Comparison of ENCODE assay signal across 14 mouse cellular contexts in the genomic region with DNA sequence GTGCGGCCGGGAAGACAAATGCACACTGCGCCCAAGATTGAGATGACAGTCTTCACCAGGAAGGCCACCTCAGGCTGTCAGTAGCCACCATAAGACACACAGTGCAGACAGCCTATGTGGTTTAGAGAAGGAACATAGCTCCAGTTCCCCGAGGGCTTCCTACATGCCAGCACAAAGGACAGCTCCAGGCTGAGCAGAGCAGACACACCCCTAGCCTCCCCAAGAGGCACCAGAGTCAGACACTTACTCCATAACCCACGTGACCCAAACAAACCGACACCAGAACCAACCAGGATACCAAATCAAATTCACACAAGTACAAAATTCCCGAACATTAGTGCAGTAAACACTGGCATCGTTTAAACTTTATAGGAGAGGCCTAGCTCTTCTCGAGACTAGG. TPM values are rescaled to one million over a fixed set of nuclear protein-coding genes. Genes with fewer than 3 reads are reported as not detected.
DNase-seq lines count a peak whose midpoint lies in the region; ATAC-seq and TF ChIP-seq lines count a peak whose summit lies in the region.
"Had no signal": no experiment of that assay in that cellular context is flagged by ENCODE, and none has a peak within 500 bp of the region (broad histone marks: within the 10 kb centered on the region; RNA-seq: fewer than 3 reads in every experiment).

No protein-coding gene starts in this region.

- no peaks in the 10 kb centered on the region for H3K27me3 ChIP-seq in hindbrain, embryonic 12.5 days
- H3K27me3 ChIP-seq in hindbrain, embryonic 10.5 days (ENCODE audit: insufficient read depth, poor library complexity, severe bottlenecking) = no peaks in the 10 kb centered on the region
- H3K27me3 ChIP-seq in embryonic facial prominence, embryonic 13.5 days = no peaks in the 10 kb centered on the region
- H3K27me3 ChIP-seq in lung, postnatal 0 days (replicated peaks; ENCODE audit: insufficient read depth, low read length) = no peaks in the 10 kb centered on the region
- H3K27me3 ChIP-seq: limb, embryonic 15.5 days had no signal

- H3K36me3 ChIP-seq in hindbrain, embryonic 12.5 days = peaks cover 37% of the 10 kb centered on the region
- H3K36me3 ChIP-seq in hindbrain, embryonic 10.5 days = peaks cover 53% of the 10 kb centered on the region
- peaks cover 38% of the 10 kb centered on the region for H3K36me3 ChIP-seq in embryonic facial prominence, embryonic 13.5 days
- peaks cover 11% of the 10 kb centered on the region for H3K36me3 ChIP-seq in lung, postnatal 0 days (ENCODE audit: insufficient read depth, low read length)

- WGBS in hindbrain, embryonic 12.5 days = 90% methylated on average over 9 of the region's 9 CpGs
- WGBS in hindbrain, embryonic 10.5 days = 90% methylated on average over 9 of the region's 9 CpGs
- WGBS in embryonic facial prominence, embryonic 13.5 days = 78% methylated on average over 9 of the region's 9 CpGs
- 73% methylated on average over 9 of the region's 9 CpGs for WGBS in lung, postnatal 0 days

- H3K4me1 ChIP-seq in hindbrain, embryonic 12.5 days = peaks cover 60% of the 10 kb centered on the region
- peaks cover 73% of the 10 kb centered on the region for H3K4me1 ChIP-seq in hindbrain, embryonic 10.5 days (replicated peaks)
- H3K4me1 ChIP-seq in embryonic facial prominence, embryonic 13.5 days = peaks cover 53% of the 10 kb centered on the region
- H3K4me1 ChIP-seq in lung, postnatal 0 days (ENCODE audit: insufficient read depth, low read depth, low read length) = peaks cover 22% of the 10 kb centered on the region

- no peak overlapping the region for H3K4me2 ChIP-seq in hindbrain, embryonic 12.5 days (replicated peaks)
- H3K4me2 ChIP-seq in embryonic facial prominence, embryonic 13.5 days = no peak overlapping the region
- H3K4me2 ChIP-seq in lung, postnatal 0 days (replicated peaks; ENCODE audit: low read depth, low read length) = no peak overlapping the region
- H3K4me2 ChIP-seq: limb, embryonic 15.5 days had no signal

- no peak for TF ChIP-seq EP300 in lung, postnatal 0 days (IDR thresholded peaks at IDR 0.05)

- H3K9ac ChIP-seq in hindbrain, embryonic 12.5 days = 0 out of 2 replicates have a peak overlapping the region, but pooled peaks have one; percentile 18
- H3K9ac ChIP-seq in embryonic facial prominence, embryonic 13.5 days = 0 out of 2 replicates have a peak overlapping the region, but pooled peaks have one; percentile 22
- H3K9ac ChIP-seq in lung, postnatal 0 days (replicated peaks; ENCODE audit: low read depth) = no peak overlapping the region; the same call in 1 of the 2 replicates
- H3K9ac ChIP-seq: limb, embryonic 15.5 days had no signal

- DNase-seq in cerebellum, adult 9-11 months = peak; percentile 30
- no peak for DNase-seq in cerebellum, postnatal 14 days
- no peak for DNase-seq in hindbrain, embryonic 10.5 days (ENCODE audit: low spot score)
- peak; percentile 30 for DNase-seq in 3T3-L1 (ENCODE audit: low read depth, low spot score)
- DNase-seq in left cerebral cortex, adult 8-10 months (ENCODE audit: low spot score in 2 of 2) = no peak
- DNase-seq in lung, postnatal 0 days (ENCODE audit: low spot score) = no peak
- DNase-seq: cerebellum, postnatal 36 days; kidney, postnatal 36 days; layer of hippocampus, postnatal 36 days; lung, postnatal 4 days; thymus, postnatal 25 days had no signal

- H3K9me3 ChIP-seq in hindbrain, embryonic 12.5 days (replicated peaks) = no peaks in the 10 kb centered on the region
- H3K9me3 ChIP-seq in hindbrain, embryonic 10.5 days = no peaks in the 10 kb centered on the region
- no peaks in the 10 kb centered on the region for H3K9me3 ChIP-seq in embryonic facial prominence, embryonic 13.5 days
- no peaks in the 10 kb centered on the region for H3K9me3 ChIP-seq in lung, postnatal 0 days (ENCODE audit: low read length)
- H3K9me3 ChIP-seq: limb, embryonic 15.5 days had no signal

- H3K27ac ChIP-seq in hindbrain, embryonic 12.5 days = no peak overlapping the region
- no peak overlapping the region for H3K27ac ChIP-seq in hindbrain, embryonic 10.5 days
- no peak overlapping the region for H3K27ac ChIP-seq in embryonic facial prominence, embryonic 13.5 days
- no peak overlapping the region for H3K27ac ChIP-seq in lung, postnatal 0 days (ENCODE audit: low read length)
- H3K27ac ChIP-seq: limb, embryonic 15.5 days had no signal

- H3K4me3 ChIP-seq in hindbrain, embryonic 12.5 days = no peak overlapping the region
- no peak overlapping the region for H3K4me3 ChIP-seq in hindbrain, embryonic 10.5 days
- no peak overlapping the region for H3K4me3 ChIP-seq in embryonic facial prominence, embryonic 13.5 days
- H3K4me3 ChIP-seq in lung, postnatal 0 days (ENCODE audit: low read depth, low read length) = no peak overlapping the region
- H3K4me3 ChIP-seq: limb, embryonic 15.5 days had no signal

- no peak for TF ChIP-seq CTCF in lung, postnatal 0 days (IDR thresholded peaks at IDR 0.05)

- no peak for ATAC-seq in hindbrain, embryonic 12.5 days (ENCODE audit: low FRiP score)
- ATAC-seq in embryonic facial prominence, embryonic 13.5 days (ENCODE audit: insufficient number of reproducible peaks, insufficient read depth, low FRiP score, low TSS enrichment, low read depth) = no peak
- no peak for ATAC-seq in lung, postnatal 0 days

RNA-seq across cellular contexts. Expression of gene Rbm15b, which starts 2.1 kb away (rescaled TPM):
- polyA plus RNA-seq in hindbrain, embryonic 12.5 days (2016; fragmentation: Nextera tagmentation; extraction: Ambion mirVana) = 30.1 and 33.0 TPM in 2 replicates
- polyA plus RNA-seq in hindbrain, embryonic 10.5 days (2016; fragmentation: Nextera tagmentation; extraction: Ambion mirVana) = 17.1 and 23.8 TPM in 2 replicates
- 10.5 and 13.4 TPM in 2 replicates for polyA plus RNA-seq in embryonic facial prominence, embryonic 13.5 days (2015; fragmentation: Nextera tagmentation; extraction: Ambion mirVana)
- total RNA-seq in left cerebral cortex, adult 8-10 months (2022) = 10 to 100 TPM; 51.6 to 56.5 (median 52.8) TPM
- polyA plus RNA-seq in lung, postnatal 0 days (2015; fragmentation: Nextera tagmentation; extraction: Ambion mirVana) = 4.5 and 5.2 TPM in 2 replicates

RNA-seq across cellular contexts. Expression of gene Manf, which starts 2.5 kb away (rescaled TPM):
- polyA plus RNA-seq in hindbrain, embryonic 12.5 days (2016; fragmentation: Nextera tagmentation; extraction: Ambion mirVana) = 224 and 229 TPM in 2 replicates
- polyA plus RNA-seq in hindbrain, embryonic 10.5 days (2016; fragmentation: Nextera tagmentation; extraction: Ambion mirVana) = 253 and 276 TPM in 2 replicates
- 242 and 297 TPM in 2 replicates for polyA plus RNA-seq in embryonic facial prominence, embryonic 13.5 days (2015; fragmentation: Nextera tagmentation; extraction: Ambion mirVana)
- total RNA-seq in left cerebral cortex, adult 8-10 months (2022) = 100 to 1,000 TPM in 2 of 4 experiments, 10 to 100 TPM in 2; 94.8 to 105 (median 98.7) TPM
- 171 and 218 TPM in 2 replicates for polyA plus RNA-seq in lung, postnatal 0 days (2015; fragmentation: Nextera tagmentation; extraction: Ambion mirVana)

Comparison
In these comparisons a context has a peak if more than half of its experiments do, and no peak if none do; other contexts are left out.
1. DNase-seq: peak in cerebellum, adult 9-11 months (single experiment) and 3T3-L1 (single experiment); none in cerebellum, postnatal 14 days (0 of 2), hindbrain, embryonic 10.5 days (single experiment), left cerebral cortex, adult 8-10 months (0 of 2) and lung, postnatal 0 days (single experiment).